Mouse (Mus musculus) layer of hippocampus, adult 2 months (tissue): ENCODE measurements around the gene Gsdma3. TPM values are rescaled to one million over a fixed set of nuclear protein-coding genes. Genes with fewer than 3 reads are reported as not detected.

Experiments used
- DNase-seq, 2 experiments: peaks; one replicate each; pipeline ENCODE4 v3.0.0; 2022; ENCODE audit warnings: low spot score in 2 of 2
- H3K27ac ChIP-seq: fragments of 200-600 bp; 2 replicates; pipeline ENCODE4 v1.8.1; 2022
- H3K4me3 ChIP-seq: fragments of 200-600 bp; 2 replicates; pipeline ENCODE4 v1.8.1; 2022; ENCODE audit warnings: mild to moderate bottlenecking
- CTCF ChIP-seq: fragments of 200-600 bp; conservative IDR thresholded peaks from 2 replicates; pipeline ENCODE4 v1.8.1; 2022; ENCODE audit warnings: antibody characterized with exemption, mild to moderate bottlenecking, moderate library complexity
- total RNA-seq, 2 experiments: library from RNA; stranded (reverse); gene quantifications; 2 replicates each; pipeline ENCODE4 v1.2.3; 2021

Gene Gsdma3
- total RNA-seq, 2 experiments from 2014 or later = not detected

DNA sequence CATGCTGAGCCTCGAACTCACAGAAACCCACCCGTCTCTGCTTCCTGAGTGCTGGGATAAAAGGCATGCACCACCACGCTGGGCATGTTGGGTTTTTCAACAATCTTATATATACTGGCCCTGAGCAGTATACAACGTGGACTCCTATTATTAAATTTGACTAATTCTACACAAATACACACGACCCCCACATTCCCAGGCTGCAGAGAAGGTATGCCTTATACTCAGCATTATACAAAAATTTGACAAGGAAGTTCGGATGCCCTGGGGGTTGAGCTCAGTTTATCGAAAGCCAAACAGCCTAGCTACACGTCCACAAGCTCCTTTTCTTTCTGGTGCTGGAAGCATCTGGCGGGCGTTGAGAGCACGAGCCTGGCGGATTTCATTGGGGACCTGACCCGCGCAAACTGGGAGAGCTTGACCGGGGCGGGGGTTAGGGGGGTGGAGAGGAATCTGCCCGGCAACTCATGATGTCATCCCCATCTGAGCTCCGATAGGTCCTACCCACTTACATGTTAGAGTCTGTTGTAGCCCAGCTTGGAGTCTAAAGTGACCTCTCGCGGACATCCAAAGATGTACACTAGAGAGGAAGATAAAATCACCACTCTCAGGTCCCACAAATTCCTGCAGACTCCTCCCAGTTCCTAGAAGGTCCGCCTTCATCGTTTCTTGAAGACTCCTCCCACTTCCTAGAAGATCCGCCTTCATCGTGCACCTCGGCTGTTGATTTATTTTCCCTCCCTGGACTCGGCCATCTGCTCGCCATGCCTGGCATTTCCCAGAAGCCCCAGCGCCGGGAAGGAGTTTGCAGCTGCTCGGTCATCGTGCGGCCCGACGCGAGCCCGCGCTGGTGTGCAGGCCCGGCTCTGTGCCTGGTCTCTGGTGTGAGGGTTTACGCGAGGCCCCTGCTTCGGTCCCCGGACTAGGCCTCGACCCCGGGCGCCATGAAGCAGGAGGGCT lies 55.9 kb downstream of the Gsdma3 start, which contains the start of gene Psmd3:
Gene Psmd3 (plus strand): TSS at position 769 of the 960 bp plus-strand sequence.
- H3K27ac ChIP-seq = peak within 1 kb of the TSS; percentile 96
- DNase-seq = peak; percentile 96 to 97
- peak; percentile 56 for TF ChIP-seq CTCF
- peak within 1 kb of the TSS; percentile 99 for H3K4me3 ChIP-seq

DNA sequence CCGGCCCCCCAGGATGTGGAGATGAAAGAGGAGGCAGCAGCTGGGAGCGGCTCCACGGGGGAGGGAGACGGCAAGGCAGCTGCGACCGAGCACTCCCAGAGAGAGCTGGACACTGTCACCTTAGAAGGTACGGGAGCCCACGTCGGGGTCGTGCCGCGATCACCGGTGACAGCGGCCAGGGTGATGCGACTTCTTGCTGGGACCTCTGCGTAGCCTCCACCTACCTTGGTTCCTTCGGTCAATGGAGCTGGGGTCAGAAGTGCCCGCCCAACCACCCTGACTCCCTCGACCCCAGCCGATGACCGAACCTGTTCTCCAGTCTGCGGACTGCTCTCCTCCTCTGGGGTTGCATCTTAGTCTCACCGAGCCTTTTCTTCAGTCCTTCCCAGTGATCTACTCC lies 56.7 kb downstream of the Gsdma3 start:
- DNase-seq = no peak
- TF ChIP-seq CTCF = no peak
- Histone ChIP-seq H3K4me3 (peak overlapping the region; percentile 99), H3K27ac (peak overlapping the region; percentile 96)

DNA sequence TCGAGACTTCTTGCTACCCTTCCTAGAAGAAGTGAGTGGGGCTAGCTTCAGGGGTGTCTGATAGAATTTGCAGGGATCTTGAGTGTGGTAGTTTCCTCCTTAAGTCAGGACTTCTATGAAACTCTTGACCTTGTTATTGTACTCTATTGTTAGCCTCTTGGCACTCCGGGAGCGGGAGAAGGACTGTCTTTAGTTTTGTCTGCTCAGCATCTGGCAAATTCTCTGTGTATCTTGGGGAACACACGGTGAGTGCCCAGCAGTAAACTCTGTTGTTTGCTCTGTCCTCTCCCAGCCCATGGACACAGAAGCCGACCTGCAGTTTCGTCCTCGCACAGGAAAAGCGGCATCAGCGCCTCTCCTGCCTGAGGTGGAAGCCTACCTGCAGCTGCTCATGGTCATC lies 59.5 kb downstream of the Gsdma3 start:
- Histone ChIP-seq H3K4me3 (no peak overlapping the region), H3K27ac (no peak overlapping the region)
- DNase-seq = no peak
- no peak for TF ChIP-seq CTCF

DNA sequence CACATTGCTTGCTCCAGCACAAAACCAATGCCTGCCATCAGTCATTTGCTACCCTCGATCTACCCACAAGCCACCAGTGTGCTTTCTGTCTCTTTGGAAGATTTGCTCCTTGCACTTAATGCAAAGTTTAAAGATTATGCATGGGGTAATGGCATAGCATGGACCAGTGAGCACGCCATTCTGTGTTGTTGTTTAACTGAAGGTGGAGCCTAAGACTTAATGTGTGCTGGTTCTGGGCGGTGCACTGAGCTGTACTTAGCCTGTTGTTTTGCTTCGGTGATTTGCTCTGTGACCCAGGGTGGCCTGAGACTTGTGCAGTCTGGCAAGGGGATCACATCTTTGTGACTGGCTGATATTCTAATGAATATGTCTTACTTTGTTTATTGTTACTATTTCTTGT lies 60.8 kb downstream of the Gsdma3 start:
- DNase-seq = no peak
- Histone ChIP-seq H3K27ac (no peak overlapping the region), H3K4me3 (no peak overlapping the region)
- no peak for TF ChIP-seq CTCF

Other genes with a start within 250 kb of the Gsdma3 start
- gene Tcap, start 242.5 kb upstream of the Gsdma3 start, total RNA-seq = 1 to 10 TPM in 1 of 2 experiments, under 1 TPM in 1; 0.92 to 1.0 TPM
- not detected for gene Pnmt, start 239.9 kb upstream of the Gsdma3 start, total RNA-seq
- gene Pgap3, start 225.9 kb upstream of the Gsdma3 start, total RNA-seq = 10 to 100 TPM in 1 of 2 experiments, 1 to 10 TPM in 1; 9.1 to 10.3 TPM
- gene Erbb2, start 213.9 kb upstream of the Gsdma3 start, total RNA-seq = 1 to 10 TPM; 1.9 to 2.8 TPM
- gene Mien1, start 187.4 kb upstream of the Gsdma3 start, total RNA-seq = 10 to 100 TPM; 84.3 to 89.3 TPM
- gene Grb7, start 180.0 kb upstream of the Gsdma3 start, total RNA-seq = 1 to 10 TPM; 1.5 to 1.6 TPM
- under 1 TPM in 1 of 2 experiments, not detected in 1; 0.20 TPM for gene Ikzf3, start 80.3 kb upstream of the Gsdma3 start, total RNA-seq
- not detected for gene Zpbp2, start 75.3 kb upstream of the Gsdma3 start, total RNA-seq
- gene Ormdl3, start 39.0 kb upstream of the Gsdma3 start, total RNA-seq = 10 to 100 TPM; 51.1 to 55.8 TPM
- not detected for gene Lrrc3c, start 28.1 kb upstream of the Gsdma3 start, total RNA-seq
- 10 to 100 TPM; 11.4 to 11.5 TPM for gene Gm12355, start 699 bp upstream of the Gsdma3 start, total RNA-seq
- not detected for gene Gsdma2, start 20.4 kb downstream of the Gsdma3 start, total RNA-seq
- not detected for gene Gsdma, start 38.0 kb downstream of the Gsdma3 start, total RNA-seq
- gene Psmd3, start 56.2 kb downstream of the Gsdma3 start, total RNA-seq = 100 to 1,000 TPM; 123 to 125 TPM
- gene Csf3, start 74.9 kb downstream of the Gsdma3 start, total RNA-seq = not detected
- gene Med24, start 103.1 kb downstream of the Gsdma3 start, total RNA-seq = 100 to 1,000 TPM; 146 to 148 TPM
- 1,000 to 10,000 TPM in 1 of 2 experiments, 100 to 1,000 TPM in 1; 996 to 1,082 TPM for gene Thra, start 114.3 kb downstream of the Gsdma3 start, total RNA-seq
- gene Nr1d1, start 149.0 kb downstream of the Gsdma3 start, total RNA-seq = 10 to 100 TPM; 93.2 to 94.0 TPM
- gene Msl1, start 169.2 kb downstream of the Gsdma3 start, total RNA-seq = 100 to 1,000 TPM; 168 to 178 TPM
- gene Casc3, start 178.5 kb downstream of the Gsdma3 start, total RNA-seq = 10 to 100 TPM; 61.0 to 62.1 TPM
- gene Rapgefl1, start 210.4 kb downstream of the Gsdma3 start, total RNA-seq = 100 to 1,000 TPM; 213 to 240 TPM
- gene Wipf2, start 237.3 kb downstream of the Gsdma3 start, total RNA-seq = 10 to 100 TPM; 68.6 to 70.9 TPM